Mouse (Mus musculus) spleen, adult 2 months (tissue): ENCODE data around the gene Gm11214.

Experiments used
- CTCF ChIP-seq: fragments of 200-500 bp; IDR thresholded peaks from 2 replicates; pipeline ENCODE4 v1.5.1; 2011; ENCODE audit warnings: mild to moderate bottlenecking, inconsistent platforms; ENCODE audit not compliant: insufficient read depth, insufficient read length, insufficient replicate concordance; ENCODE audit errors: extremely low read depth
- POLR2A ChIP-seq: fragments of 200-500 bp; IDR thresholded peaks from 2 replicates; pipeline ENCODE4 v1.6.1; 2011; ENCODE audit warnings: low read depth, low read length, inconsistent platforms

GRCm38 (mm10) chr4:63706279-63706971 is 43.2 kb upstream of the Gm11214 start:
- TF ChIP-seq CTCF: no peak
- no peak for TF ChIP-seq POLR2A
